Mouse (Mus musculus): ENCODE measurements at regions not wholly inside any gene's neighbourhood (a gene's known extent, or its start where the extent isn't known, plus 50 kb on each side); places are given as distances from the start of the nearest gene placed in this dataset.
A peak's percentile ranks its signal among the peaks of the same experiment; 100 is the strongest.

GRCm38 (mm10) chr17:64382894-64383293, 51.2 kb upstream of the Pja2 start:
- 65% methylated on average over 6 of the region's 6 CpGs for WGBS
- H3K36me3 ChIP-seq (ENCODE audit: control insufficient read depth, insufficient read depth), result no peaks in the 10 kb centered on the region
- H3K9ac ChIP-seq (replicated peaks; ENCODE audit: low read depth, low read length), result no peak overlapping the region
- no peaks in the 10 kb centered on the region for H3K9me3 ChIP-seq (ENCODE audit: control insufficient read depth, low read length)
- no peak overlapping the region for H3K27ac ChIP-seq (ENCODE audit: low read length)
- no peak for ATAC-seq
- no peaks in the 10 kb centered on the region for H3K4me1 ChIP-seq (replicated peaks; ENCODE audit: control insufficient read depth, insufficient read depth, low read length)
- H3K27me3 ChIP-seq (replicated peaks; ENCODE audit: control insufficient read depth, insufficient read depth, low read length), result no peaks in the 10 kb centered on the region
- H3K4me3 ChIP-seq (replicated peaks; ENCODE audit: low read length), result no peak overlapping the region
- no peak overlapping the region for H3K4me2 ChIP-seq (ENCODE audit: low read length)

- H3K9ac ChIP-seq (replicated peaks; ENCODE audit: low read depth, low read length), result no peak overlapping the region
- H3K9me3 ChIP-seq (ENCODE audit: control insufficient read depth, low read length), result no peaks in the 10 kb centered on the region
- H3K27me3 ChIP-seq (replicated peaks; ENCODE audit: control insufficient read depth, insufficient read depth, low read length), result no peaks in the 10 kb centered on the region
- no peaks in the 10 kb centered on the region for H3K4me1 ChIP-seq (replicated peaks; ENCODE audit: control insufficient read depth, insufficient read depth, low read length)
- no peak overlapping the region for H3K4me3 ChIP-seq (replicated peaks; ENCODE audit: low read length)
- 91% methylated on average over 11 of the region's 11 CpGs for WGBS
- no peak overlapping the region for H3K27ac ChIP-seq (ENCODE audit: low read length)
- no peak for ATAC-seq
- H3K36me3 ChIP-seq (ENCODE audit: control insufficient read depth, insufficient read depth), result no peaks in the 10 kb centered on the region
- no peak overlapping the region for H3K4me2 ChIP-seq (ENCODE audit: low read length)
Observed at GRCm38 (mm10) chr17:64383600-64383999, 51.9 kb upstream of the Pja2 start.

GRCm38 (mm10) chr17:64390349-64390748, 58.6 kb upstream of the Pja2 start:
- no peaks in the 10 kb centered on the region for H3K9me3 ChIP-seq (ENCODE audit: control insufficient read depth, low read length)
- no peak overlapping the region for H3K27ac ChIP-seq (ENCODE audit: low read length)
- no peak for ATAC-seq
- no peaks in the 10 kb centered on the region for H3K36me3 ChIP-seq (ENCODE audit: control insufficient read depth, insufficient read depth)
- no peaks in the 10 kb centered on the region for H3K27me3 ChIP-seq (replicated peaks; ENCODE audit: control insufficient read depth, insufficient read depth, low read length)
- H3K4me2 ChIP-seq (ENCODE audit: low read length), result no peak overlapping the region
- no peak overlapping the region for H3K9ac ChIP-seq (replicated peaks; ENCODE audit: low read depth, low read length)
- H3K4me1 ChIP-seq (replicated peaks; ENCODE audit: control insufficient read depth, insufficient read depth, low read length), result no peaks in the 10 kb centered on the region
- no peak overlapping the region for H3K4me3 ChIP-seq (replicated peaks; ENCODE audit: low read length)
- 75% methylated on average over 1 of the region's 1 CpGs for WGBS

DNA sequence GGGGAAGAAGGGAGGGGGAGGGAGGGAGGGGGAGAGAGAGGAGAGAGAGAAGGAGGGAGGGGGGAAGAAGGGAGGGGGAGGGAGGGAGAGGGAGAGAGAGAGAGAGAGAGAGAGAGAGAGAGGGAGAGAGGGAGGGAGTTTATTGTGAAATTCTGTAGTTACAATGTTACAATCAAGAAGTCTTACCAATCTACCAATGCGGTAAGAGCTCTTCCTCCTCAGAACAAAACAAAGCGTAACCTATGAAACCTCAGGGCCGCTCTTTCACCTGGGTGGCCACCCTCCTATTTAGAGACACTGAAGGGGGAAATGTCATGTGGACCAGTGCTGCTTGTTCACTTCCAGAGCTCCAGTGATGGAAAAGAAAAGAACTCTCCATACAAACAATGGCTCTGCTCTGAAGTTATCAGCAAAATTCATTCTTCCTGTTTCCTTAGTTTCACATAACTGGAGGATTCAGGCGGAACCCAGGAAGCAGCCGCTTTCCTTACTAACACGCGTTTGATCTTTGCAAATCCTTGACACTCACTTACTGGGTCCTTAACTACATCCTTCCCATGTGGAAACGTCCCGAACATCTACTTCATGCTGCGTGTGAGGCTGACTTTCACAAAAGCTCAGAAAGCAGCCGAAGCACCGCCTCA, 65.7 kb upstream of the Pja2 start:
- no peaks in the 10 kb centered on the region for H3K4me1 ChIP-seq (replicated peaks; ENCODE audit: control insufficient read depth, insufficient read depth, low read length)
- no peak overlapping the region for H3K4me2 ChIP-seq (ENCODE audit: low read length)

GRCm38 (mm10) chr17:64398114-64398692, 66.5 kb upstream of the Pja2 start:
- WGBS, result 69% methylated on average over 9 of the region's 9 CpGs
- Histone ChIP-seq H3K36me3 (ENCODE audit: control insufficient read depth, insufficient read depth) (no peaks in the 10 kb centered on the region), H3K4me2 (ENCODE audit: low read length) (no peak overlapping the region)

More for the DNA sequence above, 65.7 kb upstream of the Pja2 start:
- Histone ChIP-seq H3K36me3 (ENCODE audit: control insufficient read depth, insufficient read depth) (no peaks in the 10 kb centered on the region), H3K4me3 (replicated peaks; ENCODE audit: low read length) (no peak overlapping the region), H3K27me3 (replicated peaks; ENCODE audit: control insufficient read depth, insufficient read depth, low read length) (no peaks in the 10 kb centered on the region), H3K9me3 (ENCODE audit: control insufficient read depth, low read length) (no peaks in the 10 kb centered on the region), H3K9ac (replicated peaks; ENCODE audit: low read depth, low read length) (no peak overlapping the region), H3K27ac (ENCODE audit: low read length) (no peak overlapping the region)
- 61% methylated on average over 12 of the region's 12 CpGs for WGBS
- no peak for ATAC-seq

GRCm38 (mm10) chr17:64398708-64399107, 67.0 kb upstream of the Pja2 start:
- Histone ChIP-seq H3K4me3 (replicated peaks; ENCODE audit: low read length) (no peak overlapping the region), H3K27ac (ENCODE audit: low read length) (no peak overlapping the region), H3K9me3 (ENCODE audit: control insufficient read depth, low read length) (no peaks in the 10 kb centered on the region), H3K27me3 (replicated peaks; ENCODE audit: control insufficient read depth, insufficient read depth, low read length) (no peaks in the 10 kb centered on the region), H3K9ac (replicated peaks; ENCODE audit: low read depth, low read length) (no peak overlapping the region), H3K4me1 (replicated peaks; ENCODE audit: control insufficient read depth, insufficient read depth, low read length) (no peaks in the 10 kb centered on the region), H3K36me3 (ENCODE audit: control insufficient read depth, insufficient read depth) (no peaks in the 10 kb centered on the region), H3K4me2 (ENCODE audit: low read length) (no peak overlapping the region)
- no peak for ATAC-seq
- 75% methylated on average over 3 of the region's 3 CpGs for WGBS

More at GRCm38 (mm10) chr17:64398114-64398692, 66.5 kb upstream of the Pja2 start:
- Histone ChIP-seq H3K9ac (replicated peaks; ENCODE audit: low read depth, low read length) (no peak overlapping the region), H3K27me3 (replicated peaks; ENCODE audit: control insufficient read depth, insufficient read depth, low read length) (no peaks in the 10 kb centered on the region), H3K27ac (ENCODE audit: low read length) (no peak overlapping the region), H3K9me3 (ENCODE audit: control insufficient read depth, low read length) (no peaks in the 10 kb centered on the region), H3K4me3 (replicated peaks; ENCODE audit: low read length) (no peak overlapping the region), H3K4me1 (replicated peaks; ENCODE audit: control insufficient read depth, insufficient read depth, low read length) (no peaks in the 10 kb centered on the region)
- ATAC-seq, result no peak

DNA sequence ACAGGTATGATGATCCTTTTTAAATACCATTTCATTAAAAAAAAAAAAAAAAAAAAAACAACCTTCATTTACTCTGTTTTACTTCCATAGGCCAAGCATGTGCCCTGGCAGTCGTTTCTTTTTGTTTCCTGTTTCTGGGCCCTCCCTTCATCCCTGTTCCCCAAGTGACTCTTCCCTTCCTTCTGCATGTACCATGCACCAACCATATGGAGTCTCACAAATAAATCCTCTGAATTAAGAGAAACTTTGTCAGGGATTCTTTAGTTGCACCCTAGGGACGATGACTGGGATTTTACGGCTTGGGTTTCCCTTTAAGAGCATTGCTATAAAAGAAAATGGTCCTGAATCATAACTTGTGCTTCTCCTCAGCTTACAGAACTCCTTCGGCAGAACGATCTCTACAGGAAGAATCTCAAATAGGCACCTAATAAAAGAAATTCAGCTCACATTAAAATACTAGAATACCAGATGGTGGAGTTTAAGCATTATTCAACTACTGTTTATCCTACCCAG, 75.1 kb upstream of the Pja2 start:
- no peak overlapping the region for H3K4me3 ChIP-seq (replicated peaks; ENCODE audit: low read length)
- H3K27me3 ChIP-seq (replicated peaks; ENCODE audit: control insufficient read depth, insufficient read depth, low read length), result no peaks in the 10 kb centered on the region
- no peaks in the 10 kb centered on the region for H3K36me3 ChIP-seq (ENCODE audit: control insufficient read depth, insufficient read depth)
- H3K9ac ChIP-seq (replicated peaks; ENCODE audit: low read depth, low read length), result no peak overlapping the region
- H3K9me3 ChIP-seq (ENCODE audit: control insufficient read depth, low read length), result no peaks in the 10 kb centered on the region
- H3K4me1 ChIP-seq (replicated peaks; ENCODE audit: control insufficient read depth, insufficient read depth, low read length), result peaks cover 12% of the 10 kb centered on the region
- H3K27ac ChIP-seq (ENCODE audit: low read length), result peak overlapping the region; percentile 52
- peak overlapping the region; percentile 14; the same call in 1 of the 2 replicates for H3K4me2 ChIP-seq (ENCODE audit: low read length)
- ATAC-seq, result peak; percentile 39; the same call in 1 of the 2 replicates
- 51% methylated on average over 5 of the region's 5 CpGs for WGBS

DNA sequence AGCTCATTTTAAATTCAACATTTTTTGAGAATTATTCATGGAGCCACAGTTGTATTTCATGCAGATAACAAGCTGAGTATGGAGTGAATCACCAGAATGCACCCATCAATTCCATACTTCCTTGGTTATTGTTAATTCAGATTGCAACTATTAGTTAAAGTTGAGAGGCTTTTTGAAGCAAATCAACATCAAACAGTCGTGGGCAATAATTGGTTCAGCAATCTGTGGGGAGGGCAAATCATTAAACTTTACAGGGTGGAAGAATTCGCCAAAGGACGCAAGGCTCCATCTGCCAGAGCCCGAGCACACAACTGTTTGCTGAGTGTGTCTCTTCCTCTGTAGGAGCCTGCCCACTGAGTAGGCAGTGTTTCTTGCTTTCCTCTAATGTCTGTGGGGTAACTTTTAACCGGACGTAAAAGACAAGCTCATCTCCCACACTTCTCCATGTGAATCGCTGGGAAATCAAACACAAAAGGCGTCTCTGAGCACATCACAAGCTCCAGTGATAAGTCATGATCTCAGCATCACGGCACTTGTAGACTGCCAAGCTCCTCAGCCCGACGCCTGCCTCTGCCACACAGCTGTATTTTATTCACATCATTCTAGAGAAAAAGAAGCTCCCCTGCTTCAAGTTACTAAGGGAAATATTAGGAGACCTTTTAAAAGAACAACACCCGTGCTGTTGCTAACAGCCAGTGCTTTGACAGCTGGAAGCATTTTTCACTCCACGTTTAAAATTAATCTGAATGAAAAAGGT, 75.7 kb upstream of the Pja2 start:
- peak overlapping the region; percentile 25 for H3K4me2 ChIP-seq (ENCODE audit: low read length)
- H3K27me3 ChIP-seq (replicated peaks; ENCODE audit: control insufficient read depth, insufficient read depth, low read length), result no peaks in the 10 kb centered on the region
- WGBS, result 46% methylated on average over 13 of the region's 13 CpGs

DNA sequence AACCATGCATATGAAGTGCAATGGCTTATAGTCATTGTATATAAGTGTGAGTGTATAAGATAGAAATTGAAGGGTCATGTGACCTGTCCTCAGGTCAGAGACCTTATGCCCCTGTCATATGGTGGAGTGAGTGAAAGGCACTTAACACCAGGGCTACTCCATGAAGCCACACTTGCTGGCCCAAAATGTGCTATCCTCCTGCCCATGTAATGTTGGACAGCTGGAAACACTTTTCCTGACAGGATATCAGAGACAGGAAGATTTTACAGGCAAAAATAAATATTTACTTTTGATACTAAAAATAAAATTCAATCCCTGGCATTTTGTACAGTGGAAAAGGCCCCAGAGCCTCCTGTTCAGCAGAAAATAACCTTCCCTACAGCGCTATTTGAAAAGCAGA, 94.1 kb upstream of the Pja2 start:
- no peaks in the 10 kb centered on the region for H3K27me3 ChIP-seq (replicated peaks; ENCODE audit: control insufficient read depth, insufficient read depth, low read length)

More for the DNA sequence above, 75.7 kb upstream of the Pja2 start:
- H3K9me3 ChIP-seq (ENCODE audit: control insufficient read depth, low read length), result no peaks in the 10 kb centered on the region
- H3K27ac ChIP-seq (ENCODE audit: low read length), result peak overlapping the region; percentile 42
- peak; percentile 82 for ATAC-seq
- H3K4me3 ChIP-seq (replicated peaks; ENCODE audit: low read length), result no peak overlapping the region
- H3K9ac ChIP-seq (replicated peaks; ENCODE audit: low read depth, low read length), result no peak overlapping the region
- H3K36me3 ChIP-seq (ENCODE audit: control insufficient read depth, insufficient read depth), result no peaks in the 10 kb centered on the region
- peaks cover 12% of the 10 kb centered on the region for H3K4me1 ChIP-seq (replicated peaks; ENCODE audit: control insufficient read depth, insufficient read depth, low read length)

More for the DNA sequence above, 94.1 kb upstream of the Pja2 start:
- 86% methylated on average over 1 of the region's 1 CpGs for WGBS
- no peak overlapping the region for H3K9ac ChIP-seq (replicated peaks; ENCODE audit: low read depth, low read length)
- no peak for ATAC-seq
- H3K27ac ChIP-seq (ENCODE audit: low read length), result no peak overlapping the region
- no peaks in the 10 kb centered on the region for H3K4me1 ChIP-seq (replicated peaks; ENCODE audit: control insufficient read depth, insufficient read depth, low read length)
- no peaks in the 10 kb centered on the region for H3K36me3 ChIP-seq (ENCODE audit: control insufficient read depth, insufficient read depth)
- no peak overlapping the region for H3K4me2 ChIP-seq (ENCODE audit: low read length)
- H3K4me3 ChIP-seq (replicated peaks; ENCODE audit: low read length), result no peak overlapping the region
- no peaks in the 10 kb centered on the region for H3K9me3 ChIP-seq (ENCODE audit: control insufficient read depth, low read length)
